Mouse (Mus musculus): Measurements from ENCODE around the gene Aldh1a3.
A peak's percentile ranks its signal among the peaks of the same experiment; 100 is the strongest.

Aldh1a3 gene

GRCm38 (mm10) chr7:66418981-66419380, 8.3 kb downstream of the Aldh1a3 start:
- no peak for DNase-seq (ENCODE audit: low read depth in 2 of 2, low spot score in 2 of 2)

- DNase-seq (ENCODE audit: low read depth in 2 of 2, low spot score in 2 of 2): no peak
These were observed 10.5 kb downstream of the Aldh1a3 start for GRCm38 (mm10) chr7:66416829-66417228.

GRCm38 (mm10) chr7:66413093-66413492, 14.2 kb downstream of the Aldh1a3 start:
- no peak for DNase-seq (ENCODE audit: low read depth in 2 of 2, low spot score in 2 of 2)

- no peak for DNase-seq (ENCODE audit: low read depth in 2 of 2, low spot score in 2 of 2)
These were observed 17.9 kb downstream of the Aldh1a3 start for GRCm38 (mm10) chr7:66409433-66409832.

GRCm38 (mm10) chr7:66406971-66407370, 20.3 kb downstream of the Aldh1a3 start:
- no peak for DNase-seq (ENCODE audit: low read depth in 2 of 2, low spot score in 2 of 2)

- DNase-seq (ENCODE audit: low read depth in 2 of 2, low spot score in 2 of 2): no peak
These were observed 21.2 kb downstream of the Aldh1a3 start for GRCm38 (mm10) chr7:66405951-66406721.

- no peak for DNase-seq (ENCODE audit: low read depth in 2 of 2, low spot score in 2 of 2)
These were observed 21.8 kb downstream of the Aldh1a3 start for GRCm38 (mm10) chr7:66405541-66405940.

- DNase-seq (ENCODE audit: low read depth in 2 of 2, low spot score in 2 of 2): no peak
These were observed 22.5 kb downstream of the Aldh1a3 start for GRCm38 (mm10) chr7:66404802-66405201.

GRCm38 (mm10) chr7:66404141-66404540, 23.2 kb downstream of the Aldh1a3 start:
- no peak for DNase-seq (ENCODE audit: low read depth in 2 of 2, low spot score in 2 of 2)

- DNase-seq (ENCODE audit: low read depth in 2 of 2, low spot score in 2 of 2): no peak
These were observed 24.4 kb downstream of the Aldh1a3 start for GRCm38 (mm10) chr7:66402876-66403275.

GRCm38 (mm10) chr7:66401605-66402004, 25.7 kb downstream of the Aldh1a3 start:
- DNase-seq (ENCODE audit: low read depth in 2 of 2, low spot score in 2 of 2): no peak

- DNase-seq (ENCODE audit: low read depth in 2 of 2, low spot score in 2 of 2): no peak
These were observed 30.0 kb downstream of the Aldh1a3 start for GRCm38 (mm10) chr7:66397288-66397687.

- DNase-seq (ENCODE audit: low read depth in 2 of 2, low spot score in 2 of 2): peak in 1 of 2 experiments; percentile 2
These were observed 38.4 kb downstream of the Aldh1a3 start for GRCm38 (mm10) chr7:66388621-66389532.

GRCm38 (mm10) chr7:66387813-66388521, 39.4 kb downstream of the Aldh1a3 start, which contains the start of gene Lrrk1:
Gene Lrrk1 (minus strand): TSS chr7:66388350.
- no peak for DNase-seq (ENCODE audit: low read depth in 2 of 2, low spot score in 2 of 2)

GRCm38 (mm10) chr7:66387419-66387812, 39.9 kb downstream of the Aldh1a3 start:
- no peak for DNase-seq (ENCODE audit: low read depth in 2 of 2, low spot score in 2 of 2)

GRCm38 (mm10) chr7:66386411-66386810, 40.9 kb downstream of the Aldh1a3 start:
- DNase-seq (ENCODE audit: low read depth in 2 of 2, low spot score in 2 of 2): no peak

- DNase-seq (ENCODE audit: low read depth in 2 of 2, low spot score in 2 of 2): no peak
These were observed 41.5 kb downstream of the Aldh1a3 start for GRCm38 (mm10) chr7:66385826-66386225.

GRCm38 (mm10) chr7:66384891-66385290, 42.4 kb downstream of the Aldh1a3 start:
- DNase-seq (ENCODE audit: low read depth in 2 of 2, low spot score in 2 of 2): no peak

GRCm38 (mm10) chr7:66384213-66384612, 43.1 kb downstream of the Aldh1a3 start:
- DNase-seq (ENCODE audit: low read depth in 2 of 2, low spot score in 2 of 2): no peak

- no peak for DNase-seq (ENCODE audit: low read depth in 2 of 2, low spot score in 2 of 2)
These were observed 50.8 kb downstream of the Aldh1a3 start for GRCm38 (mm10) chr7:66376560-66376959.

GRCm38 (mm10) chr7:66375736-66376135, 51.6 kb downstream of the Aldh1a3 start:
- DNase-seq (ENCODE audit: low read depth in 2 of 2, low spot score in 2 of 2): no peak

Data from CD8-positive naive resting alpha-beta T cell, adult 2 months (primary cell).